Mouse (Mus musculus): ENCODE measurements around the gene Fundc1. TPM values are rescaled to one million over a fixed set of nuclear protein-coding genes. Genes with fewer than 3 reads are reported as not detected.
"Not testable (repeated sequence)": the region's sequence is repeated elsewhere in the genome, so short reads cannot be mapped to it uniquely, and the experiment has no call there.

Gene Fundc1
- 63.2 and 68.6 TPM in 2 replicates for total RNA-seq (2021)
- long read RNA-seq, transcript Fundc1-201 (5 exons, 1,983 nt), result major isoform, 35 of 38 reads
- long read RNA-seq, partial matches to known transcripts, result 0 of 38 reads
- long read RNA-seq, other reads (novel, unspliced or antisense), result 3 of 38 reads

DNA sequence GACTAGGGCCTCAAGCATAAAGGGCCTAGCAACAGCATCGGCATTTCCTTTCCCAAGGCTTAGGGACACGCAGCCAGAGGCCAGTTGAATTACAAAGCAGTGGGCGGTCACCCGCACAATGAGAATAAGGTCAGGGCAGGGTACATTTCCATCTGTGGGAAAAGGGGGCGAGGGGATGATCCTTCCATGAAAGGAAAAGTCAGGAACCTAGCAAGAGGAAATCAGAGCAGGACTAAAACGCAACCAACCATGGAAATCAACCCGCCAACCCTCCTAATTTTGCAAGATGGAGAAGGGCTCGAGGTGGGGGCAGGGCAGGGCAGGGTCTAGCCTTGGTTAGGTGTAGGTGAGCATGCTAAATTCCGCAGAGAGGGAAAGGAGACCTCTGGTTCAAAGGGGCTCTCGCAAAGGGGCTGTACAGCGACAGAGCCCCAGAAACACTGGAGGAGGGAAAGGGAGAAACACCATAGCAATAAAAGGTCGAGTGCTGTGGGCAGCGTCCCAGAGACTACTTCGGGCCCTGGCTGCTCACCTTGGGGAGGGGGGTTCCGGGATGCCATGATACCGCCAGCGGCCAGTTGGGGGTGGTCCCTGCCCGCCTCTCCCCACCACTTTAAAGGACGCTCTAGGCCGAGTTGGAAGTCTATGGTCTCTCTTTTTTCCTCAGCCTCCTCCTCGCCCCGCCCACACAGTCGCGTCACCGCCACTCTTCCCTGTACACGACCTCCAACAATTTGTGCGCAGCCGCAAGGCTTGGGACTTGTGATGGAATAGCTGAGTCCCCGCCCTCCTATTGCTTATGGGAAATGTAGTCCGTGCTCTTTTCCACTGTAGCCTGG lies at the start of gene Fundc1:
TSS of gene Fundc1 (minus strand) at position 705 of the 839 bp plus-strand sequence.
- DNase-seq, result peak; percentile 90

DNA sequence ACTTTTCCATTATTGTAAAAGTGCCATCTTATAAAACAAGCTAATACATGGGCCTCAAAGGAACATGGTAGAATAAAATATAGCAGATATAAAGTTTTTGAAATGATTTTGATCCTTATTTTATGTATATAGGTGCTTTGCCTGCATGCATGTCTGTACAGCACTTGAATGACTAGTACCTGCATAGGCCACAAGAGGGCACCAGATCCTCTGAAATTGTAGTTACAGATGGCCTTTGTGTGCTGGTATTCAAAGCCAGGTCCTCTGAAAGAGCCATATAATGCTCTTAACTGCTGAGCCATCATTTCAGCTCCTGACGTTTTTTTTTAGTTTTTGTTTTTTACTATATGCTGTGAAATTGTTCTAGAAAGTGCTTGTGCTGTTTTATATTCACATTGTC lies 39.1 kb upstream of the Fundc1 start:
- no peak for DNase-seq

GRCm38 (mm10) chrX:17608763-17609162 lies 36.6 kb upstream of the Fundc1 start:
- DNase-seq, result no peak

GRCm38 (mm10) chrX:17607668-17608067 lies 35.5 kb upstream of the Fundc1 start:
- DNase-seq, result no peak

DNA sequence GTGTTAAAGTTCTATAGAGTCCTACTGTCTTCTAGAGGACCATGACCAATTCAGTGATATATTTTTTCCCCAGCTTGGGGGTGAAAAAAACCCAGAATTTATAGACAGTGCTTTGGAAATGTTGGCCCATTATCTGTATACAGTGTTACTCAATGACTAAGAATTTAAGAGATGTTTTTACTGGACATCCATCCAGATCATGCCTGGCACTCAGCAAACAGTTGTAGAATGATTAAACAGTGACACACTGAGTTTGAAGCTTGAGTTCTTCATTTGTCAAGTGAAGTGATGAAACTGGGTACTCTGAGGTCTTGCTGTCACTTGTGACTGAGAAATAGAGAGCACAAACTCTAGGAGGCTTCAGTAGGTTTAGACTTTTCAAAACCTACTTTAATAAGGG lies 21.2 kb upstream of the Fundc1 start:
- DNase-seq, result no peak

- DNase-seq, result peak; percentile 11
Observed at GRCm38 (mm10) chrX:17590745-17591144, 18.6 kb upstream of the Fundc1 start.

DNA sequence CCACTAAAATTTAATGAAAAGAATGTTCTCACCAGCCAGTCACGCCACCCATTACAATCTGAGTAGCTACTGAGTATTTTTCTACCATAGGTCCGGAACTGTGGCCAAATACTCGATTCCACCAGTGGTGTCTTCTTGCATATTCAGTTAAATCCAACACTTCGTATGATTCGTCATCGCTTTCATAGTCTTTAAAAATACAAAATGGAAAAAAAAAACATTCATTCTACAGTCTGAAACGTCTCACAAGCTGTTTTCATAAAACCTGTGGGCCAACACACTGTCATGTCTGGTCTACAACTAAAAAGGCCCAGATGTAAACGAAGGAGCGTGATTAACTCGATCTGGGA lies 879 bp downstream of the Fundc1 start:
- no peak for DNase-seq

DNA sequence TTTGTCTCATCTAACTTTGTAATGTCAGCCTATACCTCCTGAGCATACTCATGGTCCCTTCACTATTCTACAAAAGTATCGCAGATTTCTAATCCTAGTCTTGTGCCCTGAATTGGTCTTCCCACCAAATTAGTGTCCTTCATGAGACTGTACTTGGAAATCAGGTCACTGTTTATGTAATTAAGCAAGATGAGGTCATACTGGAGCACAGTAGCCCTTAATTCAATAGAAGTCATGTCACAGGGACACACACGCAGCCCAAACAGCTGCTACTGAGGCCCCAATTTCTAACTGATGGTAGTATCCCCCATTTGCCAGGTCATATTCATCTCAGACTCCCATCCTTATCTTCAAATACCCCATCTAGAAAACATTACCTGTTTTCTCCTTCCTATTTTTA lies 3.5 kb downstream of the Fundc1 start:
- no peak for DNase-seq

- no peak for DNase-seq
Observed at GRCm38 (mm10) chrX:17565743-17566142, 6.4 kb downstream of the Fundc1 start.

DNA sequence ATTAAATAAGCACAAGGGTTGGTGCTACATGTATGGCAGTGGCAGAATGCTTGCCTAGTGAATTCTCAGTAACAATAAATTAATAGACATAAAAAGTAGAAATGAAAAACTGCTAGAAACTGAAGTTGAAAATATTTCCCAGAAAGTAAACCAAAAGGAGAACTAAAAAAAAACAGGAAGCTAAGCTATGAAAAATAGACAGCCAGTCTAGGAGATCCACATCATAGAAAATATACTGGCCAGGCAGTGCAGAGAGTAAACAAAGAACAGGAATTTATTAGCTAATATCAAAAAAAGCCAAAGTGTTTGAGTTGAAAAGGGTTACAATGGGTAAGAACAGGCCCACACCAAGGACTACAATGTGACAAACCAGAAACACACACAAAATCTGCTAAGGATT lies 7.4 kb downstream of the Fundc1 start:
- no peak for DNase-seq

DNA sequence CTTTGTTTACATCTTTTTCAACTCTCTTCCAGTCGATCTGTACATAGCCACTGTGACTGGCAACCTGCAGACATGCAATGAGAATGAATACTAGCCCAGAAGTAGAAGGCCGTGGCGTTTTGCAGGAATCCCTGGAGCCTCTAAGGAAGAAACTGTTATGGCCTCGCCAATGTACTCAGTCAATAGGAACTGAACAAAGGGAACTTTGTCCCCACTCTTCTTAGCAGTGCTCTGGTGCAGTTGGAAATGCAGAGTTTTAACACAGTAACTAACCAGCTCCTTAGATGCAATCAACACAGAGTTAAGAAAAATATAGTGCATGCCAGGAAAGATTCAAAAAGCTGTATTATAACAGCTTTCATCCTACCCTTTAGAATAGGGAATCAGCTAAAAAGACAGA lies 13.4 kb downstream of the Fundc1 start:
- no peak for DNase-seq

DNA sequence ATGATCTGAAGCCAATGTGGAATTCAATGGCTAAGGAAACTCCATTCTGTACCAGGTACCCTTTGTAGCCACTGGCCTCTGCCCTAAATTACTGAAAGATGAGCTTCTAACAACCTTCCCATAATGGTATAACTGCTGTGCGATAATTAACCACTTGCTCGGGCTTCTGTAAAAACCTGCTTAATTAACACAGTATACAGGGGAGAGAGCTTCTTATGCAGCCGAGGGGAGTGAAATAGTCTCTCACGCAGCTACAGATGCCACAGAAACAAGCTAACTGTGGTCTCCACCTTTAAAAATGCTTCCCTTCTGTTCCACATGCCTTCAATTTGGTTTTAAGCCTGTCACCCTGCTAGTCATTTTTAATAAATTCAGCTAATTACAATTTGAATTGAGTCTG lies 17.6 kb downstream of the Fundc1 start:
- no peak for DNase-seq

DNA sequence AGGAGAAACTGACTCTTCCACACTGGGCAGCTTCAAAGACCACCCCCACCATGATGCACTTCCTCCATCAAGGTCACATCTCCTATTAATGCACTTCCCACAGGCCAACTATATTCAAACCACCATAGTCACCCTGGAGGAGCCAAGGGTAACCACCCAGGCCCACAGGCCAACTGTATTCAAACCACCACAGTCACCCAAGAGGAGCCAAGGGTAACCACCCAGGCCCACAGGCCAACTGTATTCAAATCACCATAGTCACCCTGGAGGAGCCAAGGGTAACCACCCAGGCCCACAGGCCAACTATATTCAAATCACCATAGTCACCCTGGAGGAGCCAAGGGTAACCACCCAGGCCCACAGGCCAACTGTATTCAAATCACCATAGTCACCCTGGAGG lies 20.5 kb downstream of the Fundc1 start:
- not testable (repeated sequence) for DNase-seq

- no peak for DNase-seq
Observed at GRCm38 (mm10) chrX:17547143-17547806, 24.9 kb downstream of the Fundc1 start.

DNA sequence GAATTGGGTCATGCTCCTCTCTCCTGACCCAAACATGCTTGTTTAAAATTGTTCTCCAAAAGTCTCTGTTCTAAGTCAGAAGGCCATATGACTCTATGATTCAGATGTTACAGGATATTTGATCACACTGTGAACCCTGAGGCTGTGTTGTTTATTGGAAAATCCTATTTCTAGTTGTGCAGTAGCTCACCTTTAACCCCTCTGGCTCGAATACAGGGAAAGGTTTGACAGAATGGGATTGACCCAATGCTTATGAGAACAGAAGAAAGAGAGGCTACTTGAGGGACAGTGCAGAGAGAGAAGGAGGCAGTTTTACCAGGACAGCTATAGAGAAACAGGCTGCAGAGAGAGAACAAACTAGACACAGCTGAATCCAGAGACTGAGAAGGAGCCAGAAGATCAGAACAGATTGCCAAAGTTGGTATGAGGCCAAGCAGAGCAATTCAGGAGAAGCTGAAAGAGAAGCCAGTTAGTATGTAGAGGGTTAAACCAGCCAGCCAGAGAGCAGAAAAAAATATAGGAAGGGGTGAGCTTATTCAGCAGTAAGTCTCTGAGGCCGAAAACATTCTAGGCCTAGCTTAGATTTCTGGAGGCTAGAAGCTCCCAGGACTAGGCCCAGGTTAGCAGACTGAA lies 27.1 kb downstream of the Fundc1 start:
- DNase-seq, result no peak

DNA sequence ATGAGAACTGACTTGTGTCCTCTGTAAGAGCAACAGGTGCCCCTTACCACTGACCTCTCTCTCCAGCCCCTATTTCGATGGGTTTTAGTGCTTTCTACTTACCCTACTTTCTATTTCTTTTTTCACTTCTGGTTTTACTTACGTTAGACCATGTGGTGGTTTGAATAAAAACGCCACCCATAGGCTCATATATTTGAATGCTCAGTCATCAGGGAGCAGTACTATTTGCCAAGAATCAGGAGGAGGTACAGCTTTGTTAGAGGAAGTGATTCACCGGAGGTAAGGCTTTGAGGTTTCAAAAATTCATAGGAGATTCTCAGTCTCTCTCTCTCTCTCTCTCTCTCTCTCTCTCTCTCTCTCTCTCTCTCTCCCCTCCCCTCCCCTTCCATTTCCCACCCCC lies 34.4 kb downstream of the Fundc1 start:
- no peak for DNase-seq

DNA sequence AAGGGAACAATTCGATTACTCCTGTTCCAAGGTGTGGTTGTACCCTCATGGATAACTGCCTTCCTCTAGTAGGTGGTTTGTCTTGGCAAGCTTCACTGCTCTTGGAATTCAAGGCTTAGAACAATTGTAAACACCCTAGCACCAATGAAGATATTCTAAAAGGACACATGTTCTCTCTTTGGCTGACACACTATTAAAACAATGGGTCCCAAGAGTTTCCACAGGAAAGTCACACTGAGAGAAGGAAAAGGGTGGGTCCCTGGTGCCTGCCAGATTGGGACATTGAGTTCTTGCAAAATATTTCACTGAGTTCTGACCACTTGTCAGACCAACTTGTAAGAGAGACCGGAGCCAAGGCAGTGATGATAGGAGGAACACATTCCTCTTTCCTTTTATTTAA lies 45.1 kb downstream of the Fundc1 start:
- no peak for DNase-seq

- no peak for DNase-seq
Observed at GRCm38 (mm10) chrX:17521221-17521716, 50.9 kb downstream of the Fundc1 start.

DNA sequence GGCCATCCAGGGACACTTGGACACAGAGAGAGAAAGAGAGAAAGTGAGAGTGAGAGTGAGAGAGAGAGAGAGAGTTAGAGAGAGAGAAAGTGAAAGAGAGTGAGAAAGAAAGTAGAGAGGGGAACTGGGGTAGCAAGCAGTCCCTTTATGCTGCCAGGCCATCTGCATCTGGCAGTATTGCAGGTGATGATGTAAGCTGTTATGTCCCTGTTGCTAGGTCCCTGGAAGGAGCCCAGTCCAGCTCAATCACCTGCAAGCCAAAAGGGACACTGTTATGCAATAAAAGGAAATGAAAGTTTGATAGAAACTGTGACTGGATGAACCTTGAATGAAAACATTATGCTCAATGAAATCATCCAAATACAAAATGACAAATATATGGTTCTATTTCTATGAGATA lies 52.0 kb downstream of the Fundc1 start:
- no peak for DNase-seq

- no peak for DNase-seq
Observed at GRCm38 (mm10) chrX:17514012-17514411, 58.1 kb downstream of the Fundc1 start.

DNA sequence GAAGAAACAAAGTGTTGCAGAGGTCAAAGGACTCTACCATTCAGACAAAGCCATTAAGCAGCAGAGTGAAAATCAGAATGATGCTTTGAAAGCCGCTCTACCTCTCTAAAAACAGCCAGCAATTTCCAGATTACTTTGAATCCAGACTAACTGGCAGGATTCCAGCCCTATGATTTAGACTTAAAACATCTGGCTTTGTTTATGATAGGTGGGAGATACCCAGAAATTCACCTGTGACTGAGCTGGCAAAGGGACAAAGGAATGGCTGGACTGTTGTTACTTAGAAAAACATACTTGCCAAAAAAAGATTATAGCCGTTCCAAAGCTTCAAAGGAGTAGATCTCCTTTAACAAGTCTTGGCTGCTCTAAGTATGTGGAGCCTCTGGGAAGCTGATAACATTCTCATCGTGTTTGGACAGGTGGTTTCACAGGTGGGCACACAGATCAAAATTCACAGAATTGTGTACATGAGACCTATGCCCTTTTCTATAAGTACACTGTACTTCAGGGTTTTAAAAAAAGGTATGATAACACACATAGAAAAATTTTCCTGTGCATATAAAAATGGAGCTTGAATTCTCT lies 60.0 kb downstream of the Fundc1 start:
- DNase-seq, result no peak

Measured in adrenal gland, postnatal 25 days (tissue).